ENCODE assay signal across 8 mouse cellular contexts in genomic region chr11:77793238-77793930, GRCm38 (mm10). TPM values are rescaled to one million over a fixed set of nuclear protein-coding genes. Genes with fewer than 3 reads are reported as not detected.
DNase-seq lines count a peak whose midpoint lies in the region; ATAC-seq lines count a peak whose summit lies in the region.

No protein-coding gene starts in this region.

- peak; percentile 81 for ATAC-seq in intestine, embryonic 14.5 days (replicated peaks; ENCODE audit: low FRiP score, low TSS enrichment, low read depth)

- peak overlapping the region; percentile 30; the same call in 1 of the 2 replicates for H3K27ac ChIP-seq in intestine, embryonic 14.5 days (ENCODE audit: low read depth)

- H3K36me3 ChIP-seq in intestine, embryonic 14.5 days (ENCODE audit: control insufficient read depth, insufficient read depth, low read length) = no peaks in the 10 kb centered on the region

- intact Hi-C loops in gastrocnemius, postnatal 14 days (cut with DNase I; ENCODE audit: low total_unique reads) = no loop called here
- intact Hi-C loops in left cerebral cortex, postnatal 14 days (cut with DNase I) = loop anchor here (1.0 to 5.0 kb wide), 3 partner anchors 30 to 106 kb away; partner anchors contain the start of genes Myo18a and Nufip2

- DNase-seq in adipocyte (ENCODE audit: low spot score) = peak; percentile 98
- peak; percentile 99 for DNase-seq in embryo, embryonic 10 days (ENCODE audit: low spot score)
- DNase-seq in gastrocnemius, postnatal 14 days = peak; percentile 96
- peak; percentile 99 for DNase-seq in intestine, embryonic 14.5 days (ENCODE audit: low spot score)
- DNase-seq in left cerebral cortex, postnatal 14 days (ENCODE audit: low spot score in 2 of 2) = peak; percentile 97
- DNase-seq in mesoderm, embryonic 11.5 days (ENCODE audit: low read depth, low spot score) = peak; percentile 98
- peak; percentile 91 to 92 for DNase-seq in right cerebral cortex, postnatal 36 days (ENCODE audit: low spot score in 2 of 2)
- peak; percentile 94 for DNase-seq in yolk sac, embryonic 10.5 days (ENCODE audit: low spot score)

- peak overlapping the region; percentile 42 for H3K4me3 ChIP-seq in intestine, embryonic 14.5 days (ENCODE audit: low read depth, low read length)

- no peaks in the 10 kb centered on the region for H3K27me3 ChIP-seq in intestine, embryonic 14.5 days (replicated peaks; ENCODE audit: control insufficient read depth, insufficient read depth, low read length)

- H3K4me1 ChIP-seq in intestine, embryonic 14.5 days (replicated peaks; ENCODE audit: control insufficient read depth, insufficient read depth, low read length) = peaks cover 22% of the 10 kb centered on the region

- H3K9ac ChIP-seq in intestine, embryonic 14.5 days (ENCODE audit: low read length) = peak overlapping the region; percentile 57

- peak overlapping the region; percentile 72 for H3K4me2 ChIP-seq in intestine, embryonic 14.5 days (ENCODE audit: low read length)

- WGBS in intestine, embryonic 14.5 days = 4% methylated on average over 19 of the region's 19 CpGs

- H3K9me3 ChIP-seq in intestine, embryonic 14.5 days (ENCODE audit: control insufficient read depth, low read length) = no peaks in the 10 kb centered on the region

RNA-seq across cellular contexts. Expression of gene Gm10277, which starts 5.8 kb away (rescaled TPM):
- not detected for total RNA-seq in gastrocnemius, postnatal 14 days (2021)
- polyA plus RNA-seq in intestine, embryonic 14.5 days (2014; fragmentation: Nextera tagmentation; extraction: Ambion mirVana) = 1.0 and 1.3 TPM in 2 replicates
- not detected for total RNA-seq in left cerebral cortex, postnatal 14 days (2021)

RNA-seq across cellular contexts. Expression of gene Myo18a, which starts 30.3 kb away (rescaled TPM):
- 100 to 1,000 TPM; 307 to 323 TPM for total RNA-seq in gastrocnemius, postnatal 14 days (2021)
- 21.1 and 24.9 TPM in 2 replicates for polyA plus RNA-seq in intestine, embryonic 14.5 days (2014; fragmentation: Nextera tagmentation; extraction: Ambion mirVana)
- total RNA-seq in left cerebral cortex, postnatal 14 days (2021) = 100 to 1,000 TPM; 151 to 169 TPM

Comparison
In these comparisons a context has a peak if more than half of its experiments do, and no peak if none do; other contexts are left out.
1. Peak in every context shown above with its lines: DNase-seq, ATAC-seq, H3K4me3 ChIP-seq and H3K27ac ChIP-seq.